Mouse (Mus musculus): Measurements from ENCODE around the gene Gpr135.

DNA sequence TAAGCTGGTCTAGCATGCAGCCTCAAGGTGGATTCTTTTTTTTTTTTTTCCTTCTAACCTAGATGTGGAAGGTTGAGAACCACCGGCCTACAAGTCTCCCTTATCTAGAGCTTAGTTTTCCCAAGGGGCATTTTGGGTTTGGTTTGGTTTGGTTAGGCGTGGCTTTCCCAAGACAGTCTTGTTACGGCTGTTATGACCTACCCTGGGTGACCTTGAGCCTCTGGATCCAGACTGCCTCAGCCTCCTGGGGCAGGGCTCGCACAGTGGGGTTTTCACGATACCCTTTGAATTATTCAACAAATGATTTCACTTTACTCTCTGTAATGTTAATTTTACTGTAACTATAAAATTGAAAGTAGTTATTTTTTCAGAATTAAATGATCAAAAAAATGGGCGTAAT is 31.9 kb upstream of the Gpr135 start:
- TF ChIP-seq CTCF (conservative IDR thresholded peaks at IDR 0.05; ENCODE audit: low read length) (no peak), NANOG (IDR thresholded peaks at IDR 0.05; ENCODE audit: borderline replicate concordance, low read length) (no peak), POU5F1 (IDR thresholded peaks at IDR 0.05; ENCODE audit: borderline replicate concordance, low read length) (no peak)
